Mouse (Mus musculus) naive thymus-derived CD4-positive, alpha-beta T cell, adult 2 months (primary cell): ENCODE measurements around the gene Mogat1.
"Not testable (repeated sequence)": the region's sequence is repeated elsewhere in the genome, so short reads cannot be mapped to it uniquely, and the experiment has no call there.

Source experiments
- DNase-seq: peaks from one replicate; pipeline ENCODE4 v3.0.0-alpha.2; 2011; ENCODE audit warnings: low read depth

Gene Mogat1

DNA sequence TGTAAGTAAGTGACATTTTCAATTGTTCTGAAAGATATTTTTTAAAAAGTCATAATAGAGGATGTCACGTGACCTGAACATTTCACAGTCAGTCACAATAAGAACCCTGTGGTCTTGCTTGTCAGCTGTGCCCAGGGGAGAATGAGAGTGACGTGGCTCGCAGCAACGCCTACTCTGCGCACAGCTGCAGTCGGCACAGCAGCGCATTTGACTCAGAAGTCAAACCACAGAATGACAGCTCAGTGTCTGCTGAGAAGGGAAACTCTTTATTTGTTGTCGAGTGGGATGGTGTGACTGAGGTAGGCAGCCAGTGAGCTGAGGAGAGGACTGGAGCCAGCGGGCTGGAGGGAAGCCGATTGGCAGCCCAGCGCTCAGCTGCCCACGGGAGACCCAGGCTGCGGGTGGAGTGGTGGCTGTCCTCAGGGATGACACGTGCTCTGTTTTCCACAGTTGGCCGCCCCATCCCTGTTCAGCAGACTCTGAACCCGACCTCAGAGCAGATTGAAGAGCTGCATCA lies 26.8 kb downstream of the Mogat1 start:
- peak; percentile 95 for DNase-seq

DNA sequence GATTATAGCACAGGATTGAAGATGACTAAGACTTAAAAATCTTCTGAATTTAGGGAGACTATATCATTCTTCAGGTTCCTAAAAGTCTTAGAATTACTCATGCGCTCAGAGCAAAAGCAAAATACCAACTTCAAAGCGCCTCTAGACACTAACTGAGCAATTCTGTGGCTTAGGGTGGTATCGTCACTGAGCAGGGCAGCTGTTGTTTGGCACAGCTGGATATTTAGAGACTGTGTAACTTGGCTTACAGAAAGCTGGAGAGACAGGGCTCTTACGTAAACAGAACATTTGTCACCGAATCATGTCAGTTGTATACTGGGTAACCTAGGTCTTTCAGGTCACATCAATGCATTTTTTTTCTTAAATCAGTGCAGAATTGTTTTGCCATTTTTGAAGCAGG lies 27.6 kb downstream of the Mogat1 start:
- peak; percentile 87 for DNase-seq

DNA sequence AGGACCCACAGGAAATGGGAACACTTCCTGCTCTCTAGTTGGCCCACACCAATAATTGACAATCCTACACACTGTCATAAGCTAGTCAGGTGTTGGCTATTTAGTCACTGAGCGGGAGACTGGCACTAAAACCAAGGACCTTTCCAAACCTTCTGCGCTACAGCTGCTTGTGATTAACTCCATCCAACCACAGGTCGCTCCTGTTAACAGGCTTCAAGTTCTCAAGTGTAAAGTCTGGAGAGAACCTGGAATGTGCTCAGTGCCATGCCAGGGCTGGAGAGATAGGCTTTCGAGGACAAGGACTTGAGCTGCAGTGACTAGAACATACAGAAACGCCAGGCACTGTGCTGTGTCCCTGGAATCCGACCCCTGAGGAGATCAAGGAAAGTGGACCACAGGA lies 28.4 kb downstream of the Mogat1 start:
- no peak for DNase-seq

DNA sequence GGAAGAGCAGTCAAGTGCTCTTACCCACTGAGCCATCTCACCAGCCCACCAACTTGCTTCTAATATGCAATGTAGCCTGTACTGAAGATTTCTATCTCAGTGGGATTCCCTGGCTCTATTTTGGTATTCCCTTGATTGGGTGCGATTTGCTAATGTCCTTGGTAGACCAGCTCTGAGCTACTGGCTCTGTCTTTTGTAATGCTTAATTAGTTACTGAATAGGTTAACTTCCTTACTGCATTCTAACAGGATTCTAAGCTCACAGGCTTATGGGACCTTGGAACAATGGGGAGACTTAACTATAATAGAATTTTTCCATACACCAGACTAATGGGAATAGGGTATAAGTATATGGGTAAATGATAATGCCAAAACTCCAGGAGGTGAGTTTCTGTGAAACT lies 32.8 kb downstream of the Mogat1 start:
- DNase-seq = not testable (repeated sequence)

DNA sequence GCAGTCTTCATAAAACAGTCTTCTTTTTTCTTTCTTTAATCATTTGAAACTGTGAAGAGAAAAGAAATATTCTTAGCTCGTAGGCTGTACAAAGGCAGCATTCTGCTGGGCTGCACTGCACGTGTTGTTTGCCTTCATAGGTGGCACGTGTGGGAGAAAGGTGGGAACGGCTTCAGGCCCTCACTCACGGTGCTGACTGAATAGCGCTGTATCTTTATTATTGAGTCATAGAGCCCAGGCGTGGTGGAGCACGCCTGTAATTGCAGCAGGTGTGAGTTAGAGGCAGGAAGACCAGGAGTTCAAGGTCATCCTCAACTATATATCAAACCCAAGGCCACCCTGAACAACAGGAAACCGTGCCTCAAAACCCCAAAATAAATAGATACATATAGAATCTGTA lies 35.5 kb downstream of the Mogat1 start:
- no peak for DNase-seq

- no peak for DNase-seq
Observed at GRCm38 (mm10) chr1:78548961-78549360, 38.2 kb downstream of the Mogat1 start.

DNA sequence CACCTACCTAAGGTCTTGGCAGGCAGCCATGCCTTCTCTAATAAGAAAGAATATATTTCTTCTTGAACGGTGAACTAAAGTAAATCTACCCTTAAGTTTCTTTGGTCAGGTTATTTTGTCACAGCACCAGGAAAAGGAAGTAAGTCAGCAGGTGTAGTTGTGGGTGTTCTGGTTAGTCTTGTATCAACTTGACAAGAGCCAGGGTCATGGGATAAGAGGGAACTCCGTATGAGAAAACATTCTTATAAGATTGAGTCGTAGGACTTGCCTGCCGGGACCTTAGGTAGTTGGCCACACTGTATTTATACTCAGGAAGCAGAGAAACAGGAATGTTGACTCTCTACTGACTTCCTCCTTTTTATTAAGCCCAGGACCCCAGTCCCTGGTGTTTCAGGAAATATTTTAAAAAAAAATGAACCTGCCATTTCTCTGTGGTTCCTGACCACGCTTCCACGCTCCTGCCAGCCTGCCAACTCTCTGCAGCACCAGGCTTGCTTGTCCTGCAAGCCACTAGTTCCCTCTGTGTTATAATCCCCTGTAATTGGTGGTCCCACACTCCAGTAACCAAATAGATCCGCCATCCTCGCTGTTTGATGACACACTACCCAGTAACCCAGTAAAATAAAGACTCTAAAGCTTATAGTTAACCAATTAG lies 43.3 kb downstream of the Mogat1 start:
- DNase-seq = no peak

DNA sequence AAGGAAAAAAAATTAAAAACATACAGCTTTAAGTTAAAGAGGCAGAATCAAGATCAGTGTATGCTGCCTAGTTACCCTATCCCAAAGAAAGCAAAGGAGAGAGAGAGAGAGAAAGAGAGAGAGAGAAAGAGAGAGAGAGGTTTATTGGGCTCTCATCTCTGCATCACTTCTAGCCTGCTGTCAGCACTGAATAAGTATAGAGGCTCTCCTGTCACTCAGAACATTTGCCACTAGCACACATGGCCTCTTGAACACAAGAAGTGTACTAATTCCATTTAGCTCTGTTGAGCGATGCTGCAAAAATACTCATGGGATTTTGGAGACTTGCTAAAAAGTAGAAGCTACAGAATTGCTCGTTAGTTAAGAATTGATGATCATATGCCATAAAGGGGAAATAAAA lies 56.2 kb downstream of the Mogat1 start:
- no peak for DNase-seq

DNA sequence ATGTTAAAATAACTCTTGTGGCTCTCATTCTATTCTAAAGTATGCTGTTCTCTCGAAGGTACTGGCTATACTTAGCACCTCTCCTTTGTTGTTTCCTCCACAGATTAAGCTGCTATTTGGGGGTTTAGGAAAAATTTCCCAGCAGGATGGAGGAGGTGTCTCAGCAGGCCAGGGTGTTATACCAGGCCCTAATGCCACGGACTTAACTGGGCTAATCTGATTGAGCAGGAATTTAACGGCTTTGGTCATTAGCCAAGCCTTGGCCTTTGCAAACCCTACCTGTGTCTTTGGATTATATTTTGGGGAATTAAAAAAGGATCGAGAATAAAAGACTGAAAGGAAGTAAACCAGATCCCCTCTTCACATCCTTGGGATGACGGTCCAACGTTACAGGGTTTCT lies 56.6 kb downstream of the Mogat1 start:
- no peak for DNase-seq

GRCm38 (mm10) chr1:78567834-78568507 lies 57.2 kb downstream of the Mogat1 start:
- DNase-seq = no peak

- no peak for DNase-seq
Observed at GRCm38 (mm10) chr1:78569617-78570016, 58.8 kb downstream of the Mogat1 start.

- no peak for DNase-seq
Observed at GRCm38 (mm10) chr1:78585080-78585479, 74.3 kb downstream of the Mogat1 start.

DNA sequence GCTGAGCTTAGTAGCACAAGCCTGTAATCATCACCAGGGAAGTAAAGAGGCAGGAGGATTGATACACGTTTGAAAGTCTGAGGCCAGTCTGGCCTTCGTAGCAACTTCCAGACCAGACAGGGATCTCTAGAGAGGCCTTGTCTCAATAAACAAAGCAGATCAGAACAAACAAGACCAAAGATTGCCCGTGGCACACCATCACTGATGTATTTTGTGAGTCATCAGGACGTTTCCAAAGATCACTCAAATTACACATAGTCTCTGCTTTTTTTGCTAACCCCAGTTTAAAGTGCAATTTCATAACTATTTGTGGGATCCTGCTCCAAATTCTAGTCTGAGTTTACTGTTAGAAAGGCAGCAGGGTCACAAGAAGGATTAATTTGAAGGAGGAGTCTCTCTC lies 76.2 kb downstream of the Mogat1 start:
- DNase-seq = no peak
